Mouse (Mus musculus) layer of hippocampus, adult 2 months (tissue): ENCODE results near the gene Gmps. TPM values are rescaled to one million over a fixed set of nuclear protein-coding genes. Genes with fewer than 3 reads are reported as not detected.
A peak's percentile ranks its signal among the peaks of the same experiment; 100 is the strongest.

Source experiments
- DNase-seq, 2 experiments: peaks; one replicate each; pipeline ENCODE4 v3.0.0; 2022; ENCODE audit warnings: low spot score in 2 of 2
- H3K27ac ChIP-seq: fragments of 200-600 bp; 2 replicates; pipeline ENCODE4 v1.8.1; 2022
- H3K4me3 ChIP-seq: fragments of 200-600 bp; 2 replicates; pipeline ENCODE4 v1.8.1; 2022; ENCODE audit warnings: mild to moderate bottlenecking
- CTCF ChIP-seq: fragments of 200-600 bp; conservative IDR thresholded peaks from 2 replicates; pipeline ENCODE4 v1.8.1; 2022; ENCODE audit warnings: antibody characterized with exemption, mild to moderate bottlenecking, moderate library complexity
- total RNA-seq, 2 experiments: library from RNA; stranded (reverse); gene quantifications; 2 replicates each; pipeline ENCODE4 v1.2.3; 2021

Gmps gene
- total RNA-seq, 2 experiments from 2014 or later = 47.2 to 48.5 TPM

DNA sequence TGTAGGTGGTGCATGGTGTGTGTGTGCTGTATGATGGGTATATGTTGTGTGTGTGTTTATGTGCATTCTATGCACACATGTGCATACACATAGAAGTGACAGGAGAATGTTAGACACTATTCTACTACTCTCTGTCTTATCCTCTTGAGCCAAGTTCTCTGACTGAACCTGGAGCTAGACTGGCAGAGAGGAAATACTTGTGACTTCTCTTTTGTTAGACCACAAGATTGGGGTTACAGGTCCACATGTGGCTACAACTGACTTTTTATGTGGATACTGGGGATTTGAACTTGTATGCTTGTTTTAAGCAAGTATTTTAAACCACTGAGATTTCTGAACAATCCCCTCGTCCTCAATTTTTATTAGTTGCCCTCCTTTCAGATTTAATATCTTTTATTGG lies 10.8 kb downstream of the Gmps start:
- H3K27ac ChIP-seq = no peak overlapping the region
- no peak for TF ChIP-seq CTCF
- DNase-seq = no peak
- no peak overlapping the region for H3K4me3 ChIP-seq

- Histone ChIP-seq H3K27ac (no peak overlapping the region), H3K4me3 (no peak overlapping the region)
- TF ChIP-seq CTCF = no peak
- no peak for DNase-seq
Observed at GRCm38 (mm10) chr3:63988722-63989440, 13.0 kb downstream of the Gmps start.

- Histone ChIP-seq H3K27ac (no peak overlapping the region), H3K4me3 (no peak overlapping the region)
- no peak for TF ChIP-seq CTCF
- DNase-seq = no peak
Observed at GRCm38 (mm10) chr3:64021436-64021835, 45.5 kb downstream of the Gmps start.

DNA sequence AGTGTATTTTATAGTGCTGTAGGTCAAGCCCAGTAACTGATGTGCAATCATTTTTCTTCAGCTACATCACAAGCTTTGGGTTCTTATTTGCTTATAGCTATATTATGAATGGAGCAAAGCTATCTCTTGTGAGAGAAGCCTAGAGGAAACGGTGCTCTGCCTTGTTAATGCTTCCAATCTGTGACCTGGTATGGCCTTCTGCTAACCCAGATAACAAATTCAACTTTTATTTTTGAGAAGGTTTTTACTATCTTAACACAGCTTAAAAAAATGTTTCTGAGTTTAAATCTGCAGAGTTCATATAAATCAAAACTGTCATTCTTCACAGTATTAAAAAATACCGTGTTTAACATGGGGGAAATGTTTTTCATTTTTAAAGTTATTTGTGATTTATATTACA lies 46.0 kb downstream of the Gmps start:
- DNase-seq = no peak
- H3K27ac ChIP-seq = no peak overlapping the region
- H3K4me3 ChIP-seq = no peak overlapping the region
- no peak for TF ChIP-seq CTCF

DNA sequence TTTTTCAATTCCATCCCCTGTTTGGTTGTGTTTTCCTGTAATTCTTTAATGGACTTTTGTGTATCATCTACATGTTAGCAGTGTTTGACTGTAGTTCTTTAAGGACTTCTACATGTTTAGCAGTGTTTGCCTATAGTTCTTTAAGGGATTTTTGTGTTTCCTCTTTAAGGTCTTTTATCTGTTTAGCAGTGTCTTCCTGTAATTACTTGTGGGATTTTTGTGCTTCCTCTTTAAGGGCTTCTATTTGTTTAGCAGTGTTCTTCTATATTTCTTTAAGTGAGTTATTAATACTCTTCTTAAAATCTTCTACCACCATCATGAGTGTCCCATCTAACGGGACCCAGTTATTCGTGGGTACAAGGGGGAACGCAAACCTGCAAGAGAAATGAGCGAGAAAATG lies 53.9 kb downstream of the Gmps start:
- no peak for TF ChIP-seq CTCF

DNA sequence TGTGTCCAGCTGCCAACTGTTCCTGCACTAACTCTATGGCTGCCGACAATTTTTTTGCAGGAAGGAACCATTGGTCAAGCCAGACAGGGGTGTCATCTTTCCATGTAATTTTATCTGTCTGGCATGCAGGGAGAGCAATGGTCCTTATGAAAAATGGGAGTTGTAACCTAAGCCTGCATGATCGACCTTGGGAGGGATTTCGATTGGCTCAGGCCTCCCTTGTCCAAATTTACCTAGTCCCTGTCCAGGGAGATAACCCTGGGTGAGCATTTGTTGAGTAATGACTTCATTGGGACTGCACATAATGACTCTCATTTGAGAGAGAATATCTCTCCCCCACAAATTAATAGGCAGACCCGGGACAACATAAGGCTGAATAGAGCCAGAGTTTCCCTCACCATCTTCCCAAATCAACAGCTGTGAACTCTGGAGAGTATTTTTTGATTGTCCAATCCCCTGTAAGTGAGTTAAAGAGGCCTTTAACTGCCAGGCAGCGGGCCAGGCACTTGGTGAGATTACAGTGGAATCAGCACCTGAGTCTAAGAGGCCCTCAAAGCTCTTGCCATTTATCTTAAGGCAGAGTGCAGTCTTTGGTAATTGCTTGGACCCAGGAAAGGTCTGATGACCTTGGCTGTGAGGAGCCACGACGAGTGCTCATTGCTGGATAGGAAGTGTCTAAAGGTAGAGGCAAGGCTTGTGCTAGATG lies 62.4 kb downstream of the Gmps start:
- H3K4me3 ChIP-seq = no peak overlapping the region
- no peak for DNase-seq
- no peak overlapping the region for H3K27ac ChIP-seq
- TF ChIP-seq CTCF = no peak

More for the DNA sequence above, 53.9 kb downstream of the Gmps start:
- H3K4me3 ChIP-seq = no peak overlapping the region
- H3K27ac ChIP-seq = no peak overlapping the region
- no peak for DNase-seq

DNA sequence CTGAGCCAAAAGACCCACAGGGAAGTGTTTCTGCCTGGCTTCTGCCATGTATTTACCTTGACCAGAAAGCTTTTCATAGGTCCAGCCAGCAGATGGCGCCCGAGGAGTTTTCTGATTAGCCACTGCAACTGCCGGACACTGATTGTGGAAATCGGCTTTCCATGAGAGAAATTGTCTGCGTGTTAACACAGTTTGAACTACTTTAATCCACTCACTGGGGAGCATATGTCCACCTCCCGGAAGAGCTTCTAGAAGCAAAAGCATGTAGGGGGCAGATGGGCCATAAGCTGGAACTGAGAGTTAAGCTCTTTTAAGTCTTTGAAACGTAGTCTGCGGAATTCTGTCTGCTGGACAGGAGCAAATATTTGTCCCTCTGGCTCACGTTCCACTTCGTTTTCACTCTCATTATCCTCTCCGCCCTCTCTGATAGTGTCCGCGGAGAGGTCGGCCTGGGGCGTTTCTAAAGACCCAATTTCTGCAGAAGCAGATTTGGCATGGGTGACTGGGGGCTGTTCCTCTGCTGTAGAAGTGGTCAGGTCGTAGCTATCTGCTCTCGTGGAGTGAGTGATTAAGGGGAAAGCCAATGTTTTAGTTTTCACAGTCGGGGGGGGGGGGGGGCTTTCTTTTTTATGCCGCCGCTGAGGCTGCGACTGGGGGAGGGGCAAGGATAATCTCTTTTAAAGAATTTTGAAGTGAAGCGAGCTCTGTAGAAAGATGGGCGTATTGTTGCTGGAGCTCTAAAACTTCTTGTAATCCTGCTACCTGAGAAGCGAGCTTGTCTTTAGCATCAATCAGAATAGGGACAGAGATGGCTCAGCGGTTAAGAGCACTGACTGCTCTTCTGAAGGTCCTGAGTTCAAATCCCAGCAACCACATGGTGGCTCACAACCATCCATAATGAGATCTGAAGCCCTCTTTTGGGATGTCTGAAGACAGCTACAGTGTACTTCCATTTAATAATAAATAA lies 64.2 kb downstream of the Gmps start:
- DNase-seq = peak; percentile 81 to 91
- Histone ChIP-seq H3K27ac (peak overlapping the region; percentile 53; the same call in 1 of the 2 replicates), H3K4me3 (peak overlapping the region; percentile 55)
- TF ChIP-seq CTCF = peak; percentile 92

Other genes starting within 250 kb of the Gmps start
- gene Plch1, start 76.6 kb upstream of the Gmps start, total RNA-seq = 1 to 10 TPM; 3.9 to 5.0 TPM
- gene E130311K13Rik, start 46.6 kb upstream of the Gmps start, total RNA-seq = 10 to 100 TPM; 13.5 to 13.6 TPM
- gene Slc33a1, start 11.3 kb upstream of the Gmps start, total RNA-seq = 10 to 100 TPM; 27.7 to 29.0 TPM
- under 1 TPM; 0.36 to 0.69 TPM for gene Vmn2r1, start 105.4 kb downstream of the Gmps start, total RNA-seq
- gene Vmn2r2, start 165.8 kb downstream of the Gmps start, total RNA-seq = not detected